Mouse (Mus musculus) v-Abl transformed pro-B cells (cell line): ENCODE data around the gene Zfp189.

Experiments
- in situ Hi-C, 2 experiments: fragments of 400-800 bp; cut with MboI; formaldehyde crosslinking; loops; one replicate each; pipeline ENCODE4 v1.15.1; 2025; ENCODE audit not compliant: unreplicated experiment in 2 of 2

The Zfp189 gene

DNA sequence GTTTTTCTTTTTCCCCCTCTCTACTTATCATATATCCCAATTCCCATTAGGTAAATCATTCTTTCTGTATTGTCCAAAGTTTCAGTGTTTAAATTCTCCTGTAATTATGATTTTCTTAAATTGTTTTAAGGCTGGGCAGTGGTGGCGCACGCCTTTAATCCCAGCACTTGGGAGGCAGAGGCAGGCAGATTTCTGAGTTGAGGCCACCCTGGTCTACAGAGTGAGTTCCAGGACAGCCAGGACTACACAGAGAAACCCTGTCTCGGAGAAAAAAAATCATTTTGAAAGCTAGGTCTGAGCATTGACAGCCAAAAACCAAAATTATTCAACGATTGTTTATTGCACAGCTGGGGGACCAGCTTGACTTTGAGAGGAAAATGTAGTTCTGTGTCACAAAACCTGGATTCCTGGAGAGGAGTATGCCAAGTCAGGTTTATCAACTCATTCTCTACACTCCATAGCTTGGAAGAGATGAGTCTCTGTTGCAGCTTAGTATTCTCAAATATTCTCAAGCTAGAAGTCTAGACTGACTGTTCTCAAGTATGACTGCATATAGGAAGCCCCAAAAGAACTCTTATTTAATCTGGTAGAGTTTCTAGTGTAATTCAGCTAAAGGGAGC is 14.8 kb downstream of the Zfp189 start:
- in situ Hi-C loops, result no loop called here

DNA sequence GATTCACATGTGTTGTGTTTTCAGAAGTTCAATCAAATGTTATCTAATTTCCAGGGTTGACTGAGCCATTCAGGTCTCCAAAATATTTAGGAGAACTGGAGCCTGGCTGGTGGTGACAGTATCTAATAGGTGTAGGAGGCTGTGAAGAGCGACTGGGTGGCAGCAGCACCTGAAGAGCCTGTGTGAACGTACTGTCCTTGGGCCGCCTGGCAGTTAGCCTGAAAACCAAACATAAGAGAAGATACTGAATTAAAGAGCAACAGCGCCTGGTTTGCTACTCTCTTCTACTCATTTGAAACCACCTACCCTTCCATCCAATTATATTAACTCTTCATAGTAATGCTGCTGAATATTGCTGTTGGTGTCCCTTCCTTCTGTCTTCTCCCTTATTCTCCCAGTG is 15.7 kb downstream of the Zfp189 start:
- in situ Hi-C loops, result no loop called here

DNA sequence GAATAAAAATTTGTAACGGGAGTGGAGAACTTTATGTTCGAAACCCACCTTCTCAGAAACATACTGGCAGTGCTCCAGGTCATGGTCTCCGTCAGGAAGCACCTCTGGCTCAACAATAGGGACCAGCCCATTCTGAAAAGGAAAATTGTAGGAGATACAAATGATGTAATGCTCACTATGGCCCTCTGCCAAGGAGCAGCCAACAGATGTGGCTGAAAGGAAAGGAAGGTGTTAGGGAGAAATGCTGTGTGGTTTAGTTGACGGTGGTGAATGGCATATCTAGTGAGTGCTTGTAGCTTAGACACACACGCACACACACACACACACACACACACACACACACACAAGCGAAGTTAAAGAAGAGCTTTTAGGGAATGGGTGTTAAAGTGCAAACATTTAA is 18.7 kb downstream of the Zfp189 start:
- in situ Hi-C loops, result no loop called here

DNA sequence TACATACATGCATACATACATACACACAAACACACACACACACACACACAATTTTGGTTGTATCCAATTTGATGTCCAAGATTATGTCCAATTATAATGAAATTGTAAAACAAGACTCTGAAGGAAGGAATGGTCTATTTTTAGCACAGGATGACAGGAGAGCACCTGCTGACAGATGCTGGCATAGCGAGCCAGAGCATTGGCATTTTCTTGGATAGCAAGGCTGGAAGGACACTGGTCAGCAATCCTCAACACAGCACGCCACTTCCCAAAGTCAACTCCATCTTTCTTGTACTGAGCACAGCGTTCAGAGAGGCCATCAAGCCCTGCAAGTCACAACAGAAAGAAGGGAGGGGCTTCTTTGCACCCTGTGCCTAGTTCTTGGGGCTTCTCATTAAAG is 20.0 kb downstream of the Zfp189 start:
- in situ Hi-C loops, result no loop called here

DNA sequence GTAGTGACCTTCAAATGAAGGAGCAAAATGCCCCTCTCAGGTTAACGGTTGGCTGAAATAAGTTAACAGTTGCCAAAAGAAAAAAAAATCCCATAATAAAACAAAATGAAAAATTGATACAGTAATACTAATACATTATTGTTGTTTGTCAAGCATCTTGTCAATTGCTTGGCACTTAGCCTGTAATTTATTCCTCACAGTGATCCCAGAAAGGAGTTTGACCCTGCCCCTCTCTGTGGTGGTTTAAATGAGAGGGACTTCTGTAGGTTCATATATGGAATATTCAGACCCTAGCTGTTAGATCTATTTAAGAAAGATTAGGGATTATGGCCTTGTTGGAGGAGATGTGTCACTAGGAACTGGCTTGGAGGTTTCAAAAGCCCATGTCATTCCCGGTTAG is 25.1 kb downstream of the Zfp189 start:
- in situ Hi-C loops, result no loop called here

DNA sequence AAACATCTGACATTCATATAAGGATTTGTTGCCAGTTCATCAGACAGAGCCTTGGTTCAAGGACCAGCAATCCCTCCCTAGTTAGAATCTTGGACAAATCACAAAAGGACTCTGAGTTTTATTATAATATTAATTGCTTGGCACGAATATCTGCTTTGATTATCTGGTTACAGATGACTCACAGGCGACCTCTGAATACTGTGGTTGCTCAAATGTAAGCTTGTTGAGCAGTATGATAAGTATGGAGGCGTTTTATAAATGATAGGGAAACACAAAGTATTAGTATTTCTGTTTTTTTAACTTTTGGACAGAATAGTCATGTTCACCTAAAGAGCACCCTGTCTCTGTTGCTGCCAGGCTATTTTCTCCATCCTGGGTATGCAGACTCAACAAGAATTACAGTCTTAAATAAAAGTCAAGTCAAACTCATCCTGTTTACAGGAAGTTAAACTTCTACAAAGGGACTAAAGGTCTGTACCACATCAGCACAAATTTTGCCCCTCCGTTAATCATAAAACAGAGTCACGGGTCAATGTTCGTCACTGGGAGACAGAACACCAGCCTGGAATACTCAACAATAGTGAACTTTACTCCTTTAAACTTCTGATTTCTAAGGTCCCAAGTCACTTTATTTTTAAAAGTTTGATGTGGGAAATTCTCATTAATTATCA is 26.0 kb downstream of the Zfp189 start:
- in situ Hi-C loops, result no loop called here

DNA sequence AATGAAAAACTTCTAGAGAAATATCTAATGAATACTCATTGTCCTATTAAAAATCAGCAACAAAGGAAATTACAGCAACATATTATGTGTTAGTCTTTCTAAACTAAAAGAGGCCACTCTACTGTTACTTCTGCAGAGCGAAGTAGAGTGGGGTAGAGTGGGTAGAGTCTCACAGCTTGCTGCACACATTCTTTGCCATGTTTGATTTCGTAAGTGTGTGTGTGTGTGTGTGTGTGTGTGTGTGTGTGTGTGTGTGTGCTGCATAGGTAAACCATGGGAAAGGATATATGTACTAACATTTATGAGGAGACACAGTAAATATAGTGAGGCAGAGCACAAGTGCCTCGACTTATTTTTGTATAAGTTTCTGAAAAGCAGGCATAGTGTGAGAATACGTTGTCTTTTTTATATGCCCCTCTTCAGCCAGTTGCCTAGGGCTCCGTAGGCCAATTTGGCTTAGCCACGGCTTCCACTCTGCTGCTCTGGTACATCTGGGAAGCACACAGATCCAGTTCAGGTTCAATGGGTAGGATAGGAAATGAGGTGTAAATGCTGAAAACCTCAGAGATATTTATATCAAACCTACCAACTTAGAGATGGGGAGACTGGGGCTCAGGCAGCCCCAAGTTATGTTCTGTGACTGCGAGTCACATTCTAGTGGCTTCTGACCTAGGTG is 26.7 kb downstream of the Zfp189 start:
- in situ Hi-C loops, result no loop called here

DNA sequence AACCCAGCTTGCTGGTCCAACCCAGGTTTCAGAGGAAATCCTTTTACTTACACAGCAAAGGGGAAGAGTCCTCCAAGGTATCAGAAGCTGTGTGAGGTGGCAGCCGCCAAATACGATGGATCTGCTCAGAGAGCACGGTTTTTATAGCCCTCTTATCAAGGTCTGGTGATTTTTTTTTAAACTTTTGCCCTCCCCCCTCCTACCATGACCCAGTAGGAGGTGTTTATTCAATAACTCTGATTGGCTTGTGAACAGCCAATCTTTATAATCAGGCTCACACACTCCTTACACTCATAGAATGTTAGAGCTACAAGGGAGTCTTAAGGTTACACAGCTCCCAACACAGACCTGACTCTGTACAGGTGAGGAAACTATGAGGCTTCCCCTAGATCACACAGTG is 28.4 kb downstream of the Zfp189 start, which contains the start of gene Aldob:
Gene Aldob (minus strand): TSS at position 164 of the 400 bp plus-strand sequence.
- in situ Hi-C loops, result no loop called here

DNA sequence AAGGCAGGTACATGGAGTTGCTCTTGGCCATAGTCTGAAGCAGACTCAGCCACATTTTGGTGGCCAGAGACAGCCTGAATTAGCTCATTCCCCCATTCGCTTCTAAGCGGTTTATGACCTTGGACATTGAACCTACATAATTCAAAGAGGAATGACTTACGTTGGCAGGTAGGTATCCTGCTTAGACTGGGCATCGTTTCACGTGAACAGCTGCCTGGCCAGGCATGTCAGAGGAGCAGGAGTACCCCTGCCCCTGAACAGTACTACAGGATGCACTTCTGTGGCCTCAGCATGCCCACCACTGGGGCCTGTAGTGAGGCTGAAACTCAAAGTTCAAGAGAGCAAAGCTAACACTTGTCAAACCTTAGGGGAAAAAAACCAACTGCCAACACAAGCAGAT is 32.4 kb downstream of the Zfp189 start:
- in situ Hi-C loops, result no loop called here

DNA sequence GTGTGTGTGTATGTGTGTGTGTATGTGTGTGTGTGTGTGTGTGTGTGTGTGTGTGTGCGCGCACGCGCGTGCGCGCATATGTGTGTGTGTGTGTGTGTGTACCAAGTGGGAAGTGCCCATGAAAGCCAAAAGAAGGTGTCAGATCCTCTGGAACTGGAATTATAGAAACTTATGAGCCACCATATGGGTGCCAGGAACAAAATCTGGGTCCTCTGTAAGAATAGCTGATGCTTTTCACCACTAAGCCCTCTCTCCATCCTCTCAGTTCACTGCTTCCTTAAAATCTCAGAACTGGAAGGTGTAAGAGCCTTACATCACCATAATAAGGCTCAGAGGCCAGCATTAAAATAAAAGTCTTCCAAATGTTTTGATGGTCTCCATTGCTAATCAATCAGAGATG is 36.4 kb downstream of the Zfp189 start:
- in situ Hi-C loops, result no loop called here

DNA sequence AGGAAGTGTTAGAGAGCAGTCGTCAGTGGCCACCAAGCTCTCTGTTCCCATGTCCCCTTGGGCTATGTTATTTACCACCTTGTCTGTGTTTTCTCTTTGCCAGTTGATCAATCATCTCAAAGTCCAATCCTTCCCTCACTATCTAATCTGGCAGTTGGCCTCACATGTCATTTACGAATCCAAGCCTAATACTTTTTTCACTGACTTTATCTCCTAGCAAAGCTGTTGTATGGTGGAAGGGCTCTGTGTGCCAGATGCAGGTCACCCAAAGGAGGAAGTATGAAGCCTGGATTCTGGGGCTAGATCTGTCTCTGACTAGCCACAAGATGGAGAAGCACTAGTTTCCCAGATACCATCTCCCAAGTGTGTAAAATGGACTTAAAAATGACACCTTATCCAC is 37.2 kb downstream of the Zfp189 start:
- in situ Hi-C loops, result no loop called here

DNA sequence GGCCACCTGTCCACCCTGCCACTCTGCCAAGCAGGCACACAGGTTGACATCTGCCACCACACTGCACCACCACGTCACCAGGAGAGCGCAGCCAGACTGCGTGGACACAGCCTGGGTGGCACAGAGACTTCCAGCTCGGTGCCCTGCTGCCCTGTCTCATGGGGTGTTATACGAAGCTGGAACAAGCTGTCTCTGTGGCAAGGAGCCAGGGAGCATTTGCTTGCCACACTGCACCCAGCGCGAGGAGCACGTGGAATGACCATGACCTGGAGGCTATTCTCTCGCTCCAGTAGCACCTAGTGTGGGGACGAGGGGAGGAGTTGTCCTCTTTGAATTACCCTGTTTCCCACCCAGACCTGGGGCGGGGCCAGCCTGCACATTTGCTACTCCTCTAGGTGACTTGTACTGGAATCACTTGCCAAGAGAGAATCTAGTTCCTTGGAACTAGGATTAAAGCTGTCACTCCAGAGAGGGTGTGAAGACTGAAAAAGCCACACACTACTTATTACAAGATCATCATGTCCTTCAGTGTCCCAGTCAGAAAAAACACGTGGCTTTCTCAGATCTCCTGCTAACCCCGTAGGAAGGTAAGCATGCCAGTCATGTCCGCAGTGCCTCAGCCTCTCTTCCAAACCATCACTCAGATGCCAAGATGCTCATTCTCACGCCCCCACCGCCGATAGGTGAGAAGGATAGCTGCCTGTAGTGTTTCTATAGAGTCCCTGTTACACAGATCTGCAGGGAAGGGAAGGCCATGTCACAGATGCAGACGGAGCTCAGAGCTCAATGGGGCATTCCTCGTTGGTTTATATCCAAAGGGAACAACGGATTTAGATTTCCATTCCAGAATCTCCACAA is 39.2 kb downstream of the Zfp189 start:
- in situ Hi-C loops, result no loop called here

DNA sequence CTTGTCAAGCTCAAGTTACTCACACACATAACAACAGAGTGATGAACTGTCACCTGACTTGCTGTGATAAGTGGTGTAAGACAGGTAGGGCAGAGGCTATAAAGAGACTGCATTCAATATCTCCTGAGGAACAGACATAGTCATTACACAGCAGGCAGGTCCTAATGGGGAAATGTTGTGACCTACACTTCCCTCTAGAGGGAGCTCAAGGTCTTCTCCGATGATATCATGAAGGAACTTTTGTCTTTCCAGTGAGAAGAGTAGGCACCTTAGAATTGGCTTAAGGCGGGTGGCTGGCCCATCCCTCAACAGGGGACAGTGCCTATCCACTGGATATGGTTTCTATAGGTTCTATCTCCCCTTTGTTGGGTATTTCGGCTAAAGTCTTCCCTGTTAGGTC is 46.6 kb downstream of the Zfp189 start:
- in situ Hi-C loops, result loop anchor here in 1 of 2 experiments (5.0 kb wide), 1 partner anchor 60 kb away; no protein-coding TSS in a partner anchor

DNA sequence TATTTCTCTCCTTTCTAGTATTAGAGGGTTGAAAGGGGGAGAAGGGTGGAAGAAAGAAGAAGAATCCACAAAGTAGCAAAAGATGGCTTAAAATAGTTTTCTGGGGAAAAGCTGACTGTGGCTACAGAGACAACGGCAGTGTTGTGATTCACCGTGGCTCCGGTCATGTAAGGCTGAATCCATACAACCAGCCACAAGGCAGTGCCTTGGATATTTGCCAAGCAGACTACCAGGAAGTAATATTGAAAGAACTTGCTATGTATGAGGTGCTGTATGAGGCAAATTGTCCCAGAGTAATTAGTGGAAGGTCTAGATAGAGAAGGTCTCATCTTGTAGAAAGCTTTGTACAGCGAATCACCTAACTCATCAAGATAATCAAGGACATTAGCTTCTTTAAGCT is 51.2 kb downstream of the Zfp189 start:
- in situ Hi-C loops, result loop anchor here in 1 of 2 experiments (5.0 kb wide), 1 partner anchor 55 kb away; no protein-coding TSS in a partner anchor
